23 mouse cellular contexts compared by ENCODE assay signal in genomic region chr16:35922301-35922895, GRCm38 (mm10).
"Had no signal": no experiment of that assay in that cellular context is flagged by ENCODE, and none has a peak within 500 bp of the region (broad histone marks: within the 10 kb centered on the region; RNA-seq: fewer than 3 reads in every experiment).

No protein-coding gene starts in this region.

- ATAC-seq: hindbrain, embryonic 16.5 days; intestine, embryonic 16.5 days had no signal

- H3K4me2 ChIP-seq: heart, embryonic 11.5 days; hindbrain, embryonic 12.5 days; hindbrain, embryonic 14.5 days; kidney, embryonic 15.5 days; limb, embryonic 13.5 days; limb, embryonic 15.5 days; liver, embryonic 13.5 days; liver, embryonic 15.5 days had no signal

- DNase-seq: gastrocnemius, adult 2 months; gastrocnemius, postnatal 10 days; gastrocnemius, postnatal 25 days; heart, adult 2 months; heart, postnatal 10 days; heart, postnatal 4 days; kidney, adult 11 months; layer of hippocampus, adult 9-11 months; layer of hippocampus, postnatal 36 days; left cerebral cortex, postnatal 4 days; liver, embryonic 13.5 days; lung, adult 18-20 months had no signal

- H3K4me1 ChIP-seq: hindbrain, embryonic 10.5 days; hindbrain, embryonic 12.5 days; kidney, embryonic 15.5 days; limb, embryonic 15.5 days; liver, embryonic 13.5 days; liver, embryonic 15.5 days had no signal

- H3K36me3 ChIP-seq: hindbrain, embryonic 10.5 days; hindbrain, embryonic 12.5 days; kidney, embryonic 15.5 days; limb, embryonic 13.5 days; limb, embryonic 15.5 days; liver, embryonic 13.5 days; liver, embryonic 15.5 days had no signal

- H3K9me3 ChIP-seq: hindbrain, embryonic 10.5 days; hindbrain, embryonic 12.5 days; kidney, embryonic 15.5 days; limb, embryonic 13.5 days; limb, embryonic 15.5 days; liver, embryonic 13.5 days; liver, embryonic 15.5 days had no signal

- H3K4me3 ChIP-seq: gastrocnemius, adult 2 months; heart, adult 2 months; hindbrain, embryonic 10.5 days; hindbrain, embryonic 12.5 days; kidney, embryonic 15.5 days; limb, embryonic 13.5 days; limb, embryonic 15.5 days; liver, embryonic 13.5 days; liver, embryonic 15.5 days had no signal

- H3K9ac ChIP-seq: hindbrain, embryonic 12.5 days; hindbrain, embryonic 14.5 days; kidney, embryonic 15.5 days; limb, embryonic 13.5 days; limb, embryonic 15.5 days; liver, embryonic 13.5 days; liver, embryonic 15.5 days had no signal

- H3K27me3 ChIP-seq: hindbrain, embryonic 12.5 days; kidney, embryonic 15.5 days; limb, embryonic 13.5 days; limb, embryonic 15.5 days; liver, embryonic 13.5 days; liver, embryonic 15.5 days had no signal

- H3K27ac ChIP-seq: gastrocnemius, adult 2 months; heart, adult 2 months; hindbrain, embryonic 10.5 days; hindbrain, embryonic 12.5 days; hindbrain, embryonic 14.5 days; kidney, embryonic 15.5 days; kidney, postnatal 0 days; limb, embryonic 13.5 days; limb, embryonic 15.5 days; liver, embryonic 13.5 days; liver, embryonic 15.5 days had no signal
